Mouse (Mus musculus) telencephalon, adult 2 months (tissue): ENCODE results near the gene Tnxb.
"Not testable (repeated sequence)": the region's sequence is repeated elsewhere in the genome, so short reads cannot be mapped to it uniquely, and the experiment has no call there.

ENCODE experiments used
- DNase-seq: peaks from one replicate; pipeline ENCODE4 v3.0.0-alpha.2; 2011; ENCODE audit warnings: low read depth, low spot score

The Tnxb gene

GRCm38 (mm10) chr17:34729779-34730553, 59.6 kb downstream of the Tnxb start:
- DNase-seq, result not testable (repeated sequence)

- not testable (repeated sequence) for DNase-seq
Measured at GRCm38 (mm10) chr17:34737466-34737865, 67.1 kb downstream of the Tnxb start.

- DNase-seq, result not testable (repeated sequence)
Measured at GRCm38 (mm10) chr17:34739708-34740107, 69.4 kb downstream of the Tnxb start.

GRCm38 (mm10) chr17:34740280-34740679, 69.9 kb downstream of the Tnxb start:
- DNase-seq, result no peak

- no peak for DNase-seq
Measured at GRCm38 (mm10) chr17:34743719-34744118, 73.4 kb downstream of the Tnxb start, which contains the start of gene C4b. C4b (minus strand) TSS chr17:34743882.

- no peak for DNase-seq
Measured at GRCm38 (mm10) chr17:34744206-34744605, 73.9 kb downstream of the Tnxb start.

- not testable (repeated sequence) for DNase-seq
Measured at GRCm38 (mm10) chr17:34744611-34745010, 74.3 kb downstream of the Tnxb start.

- not testable (repeated sequence) for DNase-seq
Measured at GRCm38 (mm10) chr17:34745166-34745565, 74.8 kb downstream of the Tnxb start.

- no peak for DNase-seq
Measured at GRCm38 (mm10) chr17:34746531-34746930, 76.2 kb downstream of the Tnxb start.

GRCm38 (mm10) chr17:34761471-34761870, 91.1 kb downstream of the Tnxb start:
- DNase-seq, result no peak
